Mouse (Mus musculus): ENCODE results near the gene Ufc1. TPM values are rescaled to one million over a fixed set of nuclear protein-coding genes. Genes with fewer than 3 reads are reported as not detected.
"Not testable (repeated sequence)": the region's sequence is repeated elsewhere in the genome, so short reads cannot be mapped to it uniquely, and the experiment has no call there.

The Ufc1 gene
- total RNA-seq, 2 experiments from 2014 or later = 65.6 to 74.8 TPM

DNA sequence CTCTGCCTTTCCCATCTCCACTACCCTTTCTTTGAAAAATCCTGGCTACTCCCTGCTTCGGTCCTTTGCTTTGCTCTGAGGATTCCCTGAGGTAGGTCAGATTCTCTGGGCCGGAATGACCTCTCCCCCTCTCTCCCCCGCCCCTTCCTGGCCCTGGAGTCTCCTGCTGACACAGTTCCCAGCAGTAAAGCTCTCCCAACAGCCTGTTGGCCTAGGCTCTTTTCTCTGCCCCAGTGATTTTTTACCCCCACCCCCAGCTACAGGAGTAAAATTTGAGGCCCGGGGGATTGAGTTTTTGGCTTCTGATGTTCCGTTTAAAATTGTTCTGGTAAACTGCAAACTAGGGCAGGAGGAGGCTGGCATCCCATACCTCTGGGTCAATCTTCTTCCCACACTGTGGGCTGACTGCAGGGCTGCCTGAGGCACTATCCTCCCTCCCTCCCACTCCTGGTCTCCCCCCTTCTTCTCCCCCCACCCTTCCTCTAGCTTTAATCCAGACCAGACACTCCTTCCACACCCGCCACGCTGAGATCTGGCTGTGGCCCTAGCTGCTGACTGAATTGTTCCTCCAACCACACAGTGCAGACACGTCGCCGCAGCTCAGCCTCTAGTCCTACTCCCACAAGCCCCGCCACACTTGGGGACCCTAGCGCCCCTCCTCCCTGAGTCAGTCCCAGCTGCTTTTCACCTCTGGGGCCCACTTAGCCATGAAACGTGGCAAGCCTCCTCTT lies 43.1 kb downstream of the Ufc1 start:
- no peak for ATAC-seq (replicated peaks; ENCODE audit: low FRiP score, low TSS enrichment, poor library complexity, severe bottlenecking)

DNA sequence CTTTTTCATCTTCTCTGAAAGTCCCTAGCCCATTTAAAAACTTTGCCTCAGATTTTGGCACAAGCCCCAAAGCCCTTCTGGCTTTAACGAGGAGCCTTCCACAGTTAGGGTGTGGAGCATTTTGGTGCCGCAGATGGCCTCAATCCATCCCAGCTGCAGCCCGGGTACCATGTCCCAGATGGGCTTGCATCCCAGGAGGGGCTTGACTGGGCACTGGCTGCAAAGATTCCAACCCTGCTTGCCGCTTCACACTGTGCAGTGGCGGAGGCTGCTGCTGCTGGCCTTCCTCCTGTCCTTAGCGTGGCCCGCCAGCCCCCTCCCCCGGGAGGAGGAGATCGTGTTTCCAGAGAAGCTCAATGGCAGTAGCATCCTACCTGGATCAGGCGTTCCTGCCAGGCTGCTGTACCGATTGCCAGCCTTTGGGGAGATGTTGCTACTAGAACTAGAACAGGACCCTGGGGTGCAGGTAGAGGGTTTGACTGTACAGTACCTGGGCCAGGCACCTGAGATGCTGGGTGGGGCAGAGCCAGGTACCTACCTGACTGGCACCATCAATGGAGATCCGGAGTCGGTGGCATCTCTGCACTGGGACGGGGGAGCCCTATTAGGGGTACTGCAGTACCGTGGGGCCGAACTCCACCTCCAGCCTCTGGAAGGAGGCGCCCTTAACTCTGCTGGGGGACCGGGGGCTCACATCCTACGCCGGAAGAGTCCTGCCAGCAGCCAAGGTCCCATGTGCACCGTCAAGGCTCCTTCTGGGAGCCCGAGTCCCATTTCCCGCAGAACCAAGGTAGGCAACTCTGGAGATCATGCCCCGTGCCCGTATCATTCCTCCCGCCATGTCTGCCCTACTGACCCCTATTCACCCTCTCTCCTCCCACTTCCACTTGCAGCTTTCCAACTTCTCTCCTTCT lies 43.9 kb downstream of the Ufc1 start, which contains the start of gene Ndufs2:
Ndufs2 (minus strand) TSS at position 709 of the 914 bp plus-strand sequence.
- no peak for ATAC-seq (replicated peaks; ENCODE audit: low FRiP score, low TSS enrichment, poor library complexity, severe bottlenecking)

DNA sequence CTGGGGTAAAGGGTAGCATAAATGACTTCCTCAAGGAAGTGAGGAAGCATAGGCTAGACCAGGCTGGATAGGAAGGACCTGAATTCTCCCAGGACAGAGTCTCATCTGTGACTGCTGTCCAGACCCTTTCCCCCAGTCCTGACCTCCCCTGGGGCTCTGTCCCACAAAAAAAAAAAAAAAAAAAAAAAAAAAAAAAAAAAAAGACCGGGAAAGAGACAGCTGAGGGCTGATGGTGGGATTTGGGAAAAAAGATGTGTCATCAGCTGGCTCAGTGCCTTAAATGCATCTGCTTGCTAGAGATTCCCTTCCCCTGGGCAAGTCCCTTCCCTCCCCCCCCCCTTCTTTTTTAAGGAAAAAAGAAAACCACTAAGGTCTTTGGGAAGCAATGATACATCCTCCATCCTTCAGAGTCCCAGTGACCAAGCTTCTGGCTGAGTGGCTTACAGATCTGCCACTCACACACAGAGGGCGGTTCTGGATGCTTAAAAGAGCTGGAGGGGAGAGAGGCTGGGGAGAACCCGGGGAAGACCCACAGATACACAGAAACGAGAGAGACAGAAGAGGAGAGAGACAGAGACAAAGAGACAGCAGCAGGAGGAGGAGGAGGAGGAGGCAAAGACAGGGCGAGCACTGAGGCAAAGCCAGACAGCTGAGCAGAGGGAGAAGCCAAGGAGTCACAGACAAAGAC lies 44.8 kb downstream of the Ufc1 start, which contains the start of gene Adamts4:
Adamts4 (plus strand) TSS at position 509 of the 688 bp plus-strand sequence.
- ATAC-seq (replicated peaks; ENCODE audit: low FRiP score, low TSS enrichment, poor library complexity, severe bottlenecking) = no peak

DNA sequence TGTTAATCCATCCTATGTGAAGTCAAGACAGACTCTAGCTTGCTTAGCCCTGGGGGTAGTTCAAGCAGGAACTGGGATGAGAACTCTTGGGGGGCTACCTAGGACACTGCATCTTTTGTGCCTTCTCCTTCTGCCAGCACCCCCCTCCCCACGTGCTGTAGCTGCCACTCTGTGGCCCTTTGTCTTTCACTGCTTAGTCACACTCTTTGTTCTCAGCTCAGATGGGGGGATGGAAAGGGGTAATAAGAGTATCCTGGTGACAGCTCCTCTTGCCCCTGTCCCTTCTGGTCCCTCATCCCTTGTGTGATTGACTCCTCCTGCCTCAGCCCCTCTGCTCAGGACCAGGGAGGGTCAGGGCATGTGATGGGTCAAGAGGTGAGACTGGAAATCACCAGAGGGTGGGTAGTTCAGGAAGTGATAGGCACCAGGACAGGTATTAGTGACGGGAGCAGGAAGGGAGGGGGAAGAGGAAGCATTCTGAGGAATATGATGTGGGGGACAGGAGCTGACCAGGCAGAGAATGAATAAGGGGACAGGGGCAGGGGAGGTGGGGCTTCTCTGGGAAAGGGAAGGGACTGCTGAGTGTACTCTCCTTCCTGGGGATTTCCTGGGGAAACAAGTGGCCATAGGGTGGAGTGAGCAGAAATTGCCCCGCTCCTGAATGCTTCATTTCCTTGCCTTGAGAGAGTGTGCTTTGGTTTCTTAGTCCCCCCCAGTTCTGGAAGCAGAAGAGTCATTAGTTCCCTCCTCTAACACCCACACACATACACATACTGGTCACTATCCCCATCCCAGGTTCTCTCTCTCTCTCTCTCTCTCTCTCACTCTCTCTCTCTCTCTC lies 46.2 kb downstream of the Ufc1 start:
- ATAC-seq (replicated peaks; ENCODE audit: low FRiP score, low TSS enrichment, poor library complexity, severe bottlenecking) = no peak

DNA sequence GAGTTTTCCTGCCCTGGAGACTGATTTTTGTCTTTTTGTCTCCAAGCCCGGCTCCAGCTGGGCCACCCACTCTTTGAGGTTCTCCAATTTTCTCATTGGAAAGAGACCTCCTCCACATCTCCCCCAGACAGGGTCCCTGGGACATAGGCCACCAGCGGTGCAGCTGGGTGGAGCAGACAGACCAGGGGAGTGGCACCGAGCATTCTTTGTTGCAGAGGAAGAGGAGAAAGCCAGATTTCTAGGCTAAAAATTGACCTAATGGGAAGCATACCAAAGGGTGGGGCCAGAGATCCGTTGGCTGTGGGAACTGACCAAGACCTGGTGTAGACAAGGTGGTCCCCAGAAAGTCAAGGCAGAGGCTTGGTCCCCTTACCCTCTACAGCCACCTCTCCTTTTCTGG lies 46.9 kb downstream of the Ufc1 start:
- ATAC-seq (replicated peaks; ENCODE audit: low FRiP score, low TSS enrichment, poor library complexity, severe bottlenecking) = no peak

DNA sequence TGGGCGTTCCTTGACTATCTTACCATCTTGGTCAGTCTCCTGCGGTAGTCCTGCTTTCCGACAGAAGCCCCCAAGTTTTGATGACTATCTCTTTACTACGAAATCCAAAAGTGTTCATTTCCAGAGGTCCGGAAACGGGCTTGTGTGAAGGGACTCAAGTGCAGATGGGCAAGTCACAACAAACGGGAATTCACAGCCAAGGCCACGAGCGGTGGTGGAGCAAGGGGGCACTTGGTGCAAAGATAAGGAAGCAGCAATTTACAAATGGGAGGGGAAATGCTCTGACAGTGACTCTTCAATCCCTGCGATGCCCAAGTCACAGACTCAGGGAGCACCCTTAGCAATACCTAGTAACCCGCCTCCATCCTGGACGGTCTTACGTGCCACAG lies 47.4 kb downstream of the Ufc1 start:
- peak; percentile 13 for ATAC-seq (replicated peaks; ENCODE audit: low FRiP score, low TSS enrichment, poor library complexity, severe bottlenecking)

DNA sequence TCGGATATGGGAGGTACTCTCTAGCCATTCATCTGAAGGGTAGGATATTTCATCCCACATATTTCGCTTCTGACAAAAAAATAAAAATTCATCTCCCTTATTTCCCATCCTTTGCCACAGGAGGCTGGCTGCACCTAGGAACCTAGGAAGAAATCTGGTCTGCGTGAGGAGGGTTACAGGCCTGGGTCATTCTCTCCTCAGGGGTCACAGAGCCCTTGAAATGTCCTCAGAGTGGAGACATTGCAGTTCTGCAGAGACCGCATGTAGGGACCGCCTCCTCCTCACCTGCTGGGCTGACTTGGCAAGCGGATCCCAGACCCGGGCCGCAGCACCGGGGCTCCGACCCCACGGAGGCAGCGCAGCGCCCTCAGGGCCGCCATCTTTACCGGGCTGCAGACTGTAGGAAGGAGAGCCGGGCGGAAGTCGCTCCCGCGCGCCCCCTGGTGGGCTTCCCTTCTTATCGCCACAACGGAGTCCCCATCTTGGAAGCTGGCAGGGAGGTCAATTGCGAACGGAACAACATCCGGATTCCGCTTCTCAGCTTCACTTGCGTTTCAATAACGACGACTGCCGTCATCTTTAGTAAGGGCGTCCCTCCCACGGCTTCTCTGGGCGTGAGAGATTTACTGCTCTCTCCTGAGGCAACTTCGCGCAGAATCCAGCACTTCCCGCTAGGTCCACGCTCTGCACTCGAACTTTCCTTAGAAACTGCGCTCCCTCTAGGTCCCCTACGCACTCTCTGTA lies 47.9 kb downstream of the Ufc1 start:
- peak; percentile 94 for ATAC-seq (replicated peaks; ENCODE audit: low FRiP score, low TSS enrichment, poor library complexity, severe bottlenecking)

DNA sequence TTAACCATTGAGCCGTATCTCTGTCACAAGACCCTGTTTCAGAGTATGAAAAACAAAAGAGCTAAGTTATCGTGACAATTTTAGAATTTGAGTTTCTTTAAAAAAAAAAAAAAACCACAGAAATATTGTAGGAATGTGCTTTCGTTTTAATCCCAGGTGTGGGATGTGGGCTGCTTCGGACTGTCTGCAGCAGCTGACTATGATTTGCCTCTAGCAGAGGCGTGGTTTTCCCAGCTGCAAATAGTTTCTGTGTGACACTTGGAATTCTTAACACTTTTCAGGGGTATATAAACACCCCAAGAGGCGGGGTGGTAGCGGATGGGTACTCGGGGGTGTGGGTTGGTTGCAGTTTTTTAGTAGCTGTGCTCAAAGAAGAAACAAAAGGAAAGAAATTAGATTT lies 49.5 kb downstream of the Ufc1 start:
- no peak for ATAC-seq (replicated peaks; ENCODE audit: low FRiP score, low TSS enrichment, poor library complexity, severe bottlenecking)

DNA sequence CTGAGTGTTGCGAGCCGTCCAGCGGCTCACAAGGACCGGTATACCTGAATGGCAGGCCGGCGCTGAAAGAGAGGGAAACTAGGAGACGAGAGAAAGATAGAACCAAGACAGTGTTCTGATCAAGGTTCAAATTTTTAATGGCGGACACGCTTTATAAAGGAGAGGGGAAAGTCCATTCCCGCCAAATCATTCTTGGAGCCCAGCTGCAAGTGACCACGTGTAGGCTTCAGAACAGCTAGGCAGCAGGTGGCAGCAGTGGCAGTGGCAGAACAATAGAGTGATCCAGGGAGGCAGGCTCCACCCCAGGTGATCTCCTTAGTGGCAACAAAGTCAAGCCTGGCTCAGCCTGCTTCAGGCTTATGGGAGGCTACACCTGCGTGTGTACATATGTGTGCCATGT lies 52.9 kb downstream of the Ufc1 start:
- not testable (repeated sequence) for ATAC-seq (replicated peaks; ENCODE audit: low FRiP score, low TSS enrichment, poor library complexity, severe bottlenecking)

DNA sequence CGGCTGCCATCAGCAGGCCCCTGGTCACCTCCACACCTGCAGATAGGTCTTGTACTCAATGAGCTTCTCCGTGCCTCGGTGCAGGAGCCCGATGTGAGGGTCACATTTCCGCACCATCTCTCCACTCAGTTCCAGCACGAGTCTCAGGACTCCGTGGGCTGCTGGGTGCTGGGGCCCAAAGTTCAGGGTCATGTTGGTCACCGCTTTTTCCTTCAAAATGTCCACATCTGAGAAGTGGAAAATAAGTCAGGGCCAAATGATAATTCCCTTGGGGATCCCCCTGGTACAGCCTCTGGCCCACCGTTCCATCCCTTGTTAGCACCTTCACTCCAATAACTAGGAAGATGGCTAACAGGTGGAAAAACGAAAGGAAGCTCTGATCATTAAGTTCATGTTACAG lies 53.9 kb downstream of the Ufc1 start:
- ATAC-seq (replicated peaks; ENCODE audit: low FRiP score, low TSS enrichment, poor library complexity, severe bottlenecking) = no peak

DNA sequence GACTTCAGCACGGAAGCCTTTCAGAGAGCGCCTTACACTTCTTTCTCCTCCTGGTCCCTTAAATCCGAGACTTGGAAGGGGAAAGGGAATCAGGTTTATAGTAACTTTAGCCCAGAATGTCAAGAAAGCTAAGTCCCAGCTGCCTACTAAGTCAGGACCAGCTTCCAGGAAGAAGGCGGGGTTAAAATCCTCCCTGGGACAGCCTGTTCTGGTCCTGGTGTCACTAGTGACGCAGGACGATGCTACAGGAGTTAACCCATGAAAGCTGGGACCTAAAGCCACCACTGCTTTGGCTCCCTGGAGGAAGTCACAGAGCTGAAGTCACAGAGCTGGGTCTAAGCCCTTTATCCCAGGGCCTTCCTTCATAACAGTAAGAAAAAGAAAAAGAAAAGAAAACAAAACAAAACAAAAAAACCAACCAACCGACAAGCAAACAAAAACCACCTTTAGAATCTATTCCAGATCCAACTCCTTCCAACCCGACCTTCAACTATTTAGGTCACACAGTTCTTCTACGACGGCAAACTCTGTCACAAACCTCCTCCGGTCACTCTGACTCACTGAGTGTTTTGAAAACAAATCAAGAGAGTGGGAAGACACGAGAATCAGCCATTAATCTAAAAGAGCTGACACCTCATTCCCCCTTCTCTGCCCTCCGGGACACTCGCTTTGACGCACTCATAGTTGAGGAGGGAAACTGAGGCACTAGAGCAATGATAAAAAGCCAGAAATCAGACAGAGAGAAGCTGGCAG lies 54.7 kb downstream of the Ufc1 start:
- no peak for ATAC-seq (replicated peaks; ENCODE audit: low FRiP score, low TSS enrichment, poor library complexity, severe bottlenecking)

Other genes starting within 250 kb of the Ufc1 start
- 1.4 and 6.3 TPM in 2 replicates for gene Fcgr3, start 230.1 kb downstream of the Ufc1 start, total RNA-seq (2014; fragmentation: Nextera tagmentation)
- 1.9 and 2.2 TPM in 2 replicates for gene Fcgr3, start 230.1 kb downstream of the Ufc1 start, total RNA-seq (2017)
- 12.6 and 18.9 TPM in 2 replicates for gene Cfap126, start 181.1 kb downstream of the Ufc1 start, total RNA-seq (2014; fragmentation: Nextera tagmentation)
- gene Cfap126, start 181.1 kb downstream of the Ufc1 start, total RNA-seq (2017) = 4.3 and 11.8 TPM in 2 replicates
- 150 and 178 TPM in 2 replicates for gene Sdhc, start 144.4 kb downstream of the Ufc1 start, total RNA-seq (2014; fragmentation: Nextera tagmentation)
- gene Sdhc, start 144.4 kb downstream of the Ufc1 start, total RNA-seq (2017) = 72.0 and 84.7 TPM in 2 replicates
- gene Mpz, start 144.3 kb downstream of the Ufc1 start, total RNA-seq (2014; fragmentation: Nextera tagmentation) = not detected in 2 replicates
- gene Mpz, start 144.3 kb downstream of the Ufc1 start, total RNA-seq (2017) = 0.61 TPM in 1 of 2 replicates, not detected in the other
- 0.69 and 3.6 TPM in 2 replicates for gene Pcp4l1, start 98.8 kb downstream of the Ufc1 start, total RNA-seq (2014; fragmentation: Nextera tagmentation)
- gene Pcp4l1, start 98.8 kb downstream of the Ufc1 start, total RNA-seq (2017) = 1.1 TPM in 1 of 2 replicates, not detected in the other
- 0.07 TPM in 1 of 2 replicates, not detected in the other for gene Nr1i3, start 81.1 kb downstream of the Ufc1 start, total RNA-seq (2014; fragmentation: Nextera tagmentation)
- 0.38 TPM in 1 of 2 replicates, not detected in the other for gene Nr1i3, start 81.1 kb downstream of the Ufc1 start, total RNA-seq (2017)
- gene Tomm40l, start 72.5 kb downstream of the Ufc1 start, total RNA-seq (2014; fragmentation: Nextera tagmentation) = 22.3 and 46.9 TPM in 2 replicates
- gene Tomm40l, start 72.5 kb downstream of the Ufc1 start, total RNA-seq (2017) = 25.0 and 33.7 TPM in 2 replicates
- 3.8 TPM in 1 of 2 replicates, not detected in the other for gene Apoa2, start 70.0 kb downstream of the Ufc1 start, total RNA-seq (2014; fragmentation: Nextera tagmentation)
- not detected in 2 replicates for gene Apoa2, start 70.0 kb downstream of the Ufc1 start, total RNA-seq (2017)
- gene Fcer1g, start 60.7 kb downstream of the Ufc1 start, total RNA-seq (2014; fragmentation: Nextera tagmentation) = 3.7 and 9.1 TPM in 2 replicates
- gene Fcer1g, start 60.7 kb downstream of the Ufc1 start, total RNA-seq (2017) = 11.9 and 14.3 TPM in 2 replicates
- gene Adamts4, start 44.6 kb downstream of the Ufc1 start, total RNA-seq (2014; fragmentation: Nextera tagmentation) = 0.11 TPM in 1 of 2 replicates, not detected in the other
- not detected in 2 replicates for gene Adamts4, start 44.6 kb downstream of the Ufc1 start, total RNA-seq (2017)
- 273 and 313 TPM in 2 replicates for gene Ndufs2, start 43.6 kb downstream of the Ufc1 start, total RNA-seq (2014; fragmentation: Nextera tagmentation)
- 280 and 331 TPM in 2 replicates for gene Ndufs2, start 43.6 kb downstream of the Ufc1 start, total RNA-seq (2017)
- 34.5 and 55.7 TPM in 2 replicates for gene B4galt3, start 24.7 kb downstream of the Ufc1 start, total RNA-seq (2014; fragmentation: Nextera tagmentation)
- 15.2 and 24.0 TPM in 2 replicates for gene B4galt3, start 24.7 kb downstream of the Ufc1 start, total RNA-seq (2017)
- gene Ppox, start 13.8 kb downstream of the Ufc1 start, total RNA-seq (2014; fragmentation: Nextera tagmentation) = 114 and 123 TPM in 2 replicates
- 18.1 and 29.5 TPM in 2 replicates for gene Ppox, start 13.8 kb downstream of the Ufc1 start, total RNA-seq (2017)
- 44.1 and 50.1 TPM in 2 replicates for gene Usp21, start 7.0 kb downstream of the Ufc1 start, total RNA-seq (2014; fragmentation: Nextera tagmentation)
- gene Usp21, start 7.0 kb downstream of the Ufc1 start, total RNA-seq (2017) = 16.9 and 33.0 TPM in 2 replicates
- 22.4 and 38.5 TPM in 2 replicates for gene Dedd, start 34.1 kb upstream of the Ufc1 start, total RNA-seq (2014; fragmentation: Nextera tagmentation)
- 13.5 and 23.7 TPM in 2 replicates for gene Dedd, start 34.1 kb upstream of the Ufc1 start, total RNA-seq (2017)
- 10.4 and 22.0 TPM in 2 replicates for gene Nit1, start 50.6 kb upstream of the Ufc1 start, total RNA-seq (2014; fragmentation: Nextera tagmentation)
- gene Nit1, start 50.6 kb upstream of the Ufc1 start, total RNA-seq (2017) = 39.2 and 42.4 TPM in 2 replicates
- gene Pfdn2, start 50.6 kb upstream of the Ufc1 start, total RNA-seq (2014; fragmentation: Nextera tagmentation) = 45.1 and 97.3 TPM in 2 replicates
- 66.2 and 101 TPM in 2 replicates for gene Pfdn2, start 50.6 kb upstream of the Ufc1 start, total RNA-seq (2017)
- gene Klhdc9, start 65.8 kb upstream of the Ufc1 start, total RNA-seq (2014; fragmentation: Nextera tagmentation) = 0.20 TPM in 1 of 2 replicates, not detected in the other
- gene Klhdc9, start 65.8 kb upstream of the Ufc1 start, total RNA-seq (2017) = 0.80 TPM in 1 of 2 replicates, not detected in the other
- not detected in 2 replicates for gene Nectin4, start 75.1 kb upstream of the Ufc1 start, total RNA-seq (2014; fragmentation: Nextera tagmentation)
- 0.14 and 0.27 TPM in 2 replicates for gene Nectin4, start 75.1 kb upstream of the Ufc1 start, total RNA-seq (2017)
- 11.8 and 20.7 TPM in 2 replicates for gene Arhgap30, start 93.9 kb upstream of the Ufc1 start, total RNA-seq (2014; fragmentation: Nextera tagmentation)
- gene Arhgap30, start 93.9 kb upstream of the Ufc1 start, total RNA-seq (2017) = 18.7 and 28.7 TPM in 2 replicates
- gene Usf1, start 116.3 kb upstream of the Ufc1 start, total RNA-seq (2014; fragmentation: Nextera tagmentation) = 24.1 and 32.0 TPM in 2 replicates
- gene Usf1, start 116.3 kb upstream of the Ufc1 start, total RNA-seq (2017) = 46.2 and 60.5 TPM in 2 replicates
- gene Tstd1, start 123.8 kb upstream of the Ufc1 start, total RNA-seq (2014; fragmentation: Nextera tagmentation) = not detected in 2 replicates
- 1.1 TPM in 1 of 2 replicates, not detected in the other for gene Tstd1, start 123.8 kb upstream of the Ufc1 start, total RNA-seq (2017)
- gene F11r, start 142.5 kb upstream of the Ufc1 start, total RNA-seq (2014; fragmentation: Nextera tagmentation) = not detected in 2 replicates
- 0.38 and 2.3 TPM in 2 replicates for gene F11r, start 142.5 kb upstream of the Ufc1 start, total RNA-seq (2017)
- gene Alyref2, start 208.5 kb upstream of the Ufc1 start, total RNA-seq (2014; fragmentation: Nextera tagmentation) = 5.5 and 10.9 TPM in 2 replicates
- 3.5 and 5.3 TPM in 2 replicates for gene Alyref2, start 208.5 kb upstream of the Ufc1 start, total RNA-seq (2017)
- not detected in 2 replicates for gene Itln1, start 240.3 kb upstream of the Ufc1 start, total RNA-seq (2014; fragmentation: Nextera tagmentation)
- not detected in 2 replicates for gene Itln1, start 240.3 kb upstream of the Ufc1 start, total RNA-seq (2017)